Comparison of ENCODE assay signal across 8 mouse cellular contexts in the genomic region with DNA sequence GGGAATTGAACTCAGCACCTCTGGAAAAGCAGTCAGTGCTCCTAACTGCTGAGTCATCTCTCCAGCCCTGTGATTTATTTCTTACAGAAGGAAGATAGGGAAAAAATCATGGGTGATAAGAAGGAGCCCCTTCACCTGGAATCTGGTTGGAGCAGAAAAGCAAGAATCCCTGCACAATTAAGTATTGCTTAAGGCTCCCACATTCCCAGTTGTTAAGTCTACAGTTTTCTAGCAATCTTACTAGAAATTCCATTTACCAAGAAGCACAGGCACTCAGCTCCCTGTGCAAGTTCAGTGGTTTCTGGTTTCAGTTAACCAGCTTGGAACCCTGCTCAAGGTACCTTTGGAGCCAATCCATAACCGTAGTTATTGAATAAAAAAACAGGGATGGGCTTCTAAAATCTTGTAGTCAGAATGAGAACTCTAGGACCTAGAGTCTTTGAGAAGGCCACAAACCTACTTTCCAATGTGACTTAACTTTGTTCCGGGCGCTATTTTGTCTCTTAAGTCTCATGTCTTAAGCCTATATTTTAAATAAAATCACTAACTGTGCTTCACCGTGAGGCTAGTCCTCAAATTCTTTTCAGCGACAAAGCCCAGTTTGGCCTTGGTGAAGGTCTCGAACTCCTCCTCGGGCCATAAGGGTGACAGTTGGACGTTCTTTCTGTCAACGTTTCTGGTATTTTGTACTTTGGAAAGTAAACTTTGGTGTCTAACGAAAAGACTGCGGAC. TPM values are rescaled to one million over a fixed set of nuclear protein-coding genes. Genes with fewer than 3 reads are reported as not detected.
DNase-seq lines count a peak whose midpoint lies in the region; ATAC-seq and TF ChIP-seq lines count a peak whose summit lies in the region.

No protein-coding gene starts in this region.

- no peaks in the 10 kb centered on the region for H3K9me3 ChIP-seq in lung, postnatal 0 days (ENCODE audit: low read length)
- no peaks in the 10 kb centered on the region for H3K9me3 ChIP-seq in forebrain, embryonic 10.5 days
- H3K9me3 ChIP-seq in limb, embryonic 11.5 days (ENCODE audit: control insufficient read depth, low read length) = no peaks in the 10 kb centered on the region
- no peaks in the 10 kb centered on the region for H3K9me3 ChIP-seq in stomach, embryonic 14.5 days (ENCODE audit: control insufficient read depth, low read depth, low read length)

- H3K4me3 ChIP-seq in lung, postnatal 0 days (ENCODE audit: low read depth, low read length) = peak overlapping the region; percentile 45; the same call in 1 of the 2 replicates
- H3K4me3 ChIP-seq in forebrain, embryonic 10.5 days = peak overlapping the region; percentile 64
- peak overlapping the region; percentile 46 for H3K4me3 ChIP-seq in limb, embryonic 11.5 days (ENCODE audit: low read depth, low read length)
- H3K4me3 ChIP-seq in stomach, embryonic 14.5 days (ENCODE audit: low read depth, low read length) = peak overlapping the region; percentile 49

- peak; percentile 74 for DNase-seq in lung, postnatal 0 days (ENCODE audit: low spot score)
- DNase-seq in lung, postnatal 14 days = no peak
- DNase-seq in forebrain, embryonic 10.5 days (ENCODE audit: extremely low spot score, low spot score) = no peak
- DNase-seq in limb, embryonic 11.5 days (ENCODE audit: low spot score) = no peak
- DNase-seq in adrenal gland, adult 2 months = no peak
- no peak for DNase-seq in embryo, embryonic 10.5 days (ENCODE audit: low spot score)

- 23% methylated on average over 11 of the region's 11 CpGs for WGBS in lung, postnatal 0 days
- WGBS in forebrain, embryonic 10.5 days = 39% methylated on average over 11 of the region's 11 CpGs
- WGBS in limb, embryonic 11.5 days = 42% methylated on average over 11 of the region's 11 CpGs
- 29% methylated on average over 11 of the region's 11 CpGs for WGBS in stomach, embryonic 14.5 days

- H3K27ac ChIP-seq in lung, postnatal 0 days (ENCODE audit: low read length) = peak overlapping the region; percentile 92
- H3K27ac ChIP-seq in forebrain, embryonic 10.5 days = peak overlapping the region; percentile 46; the same call in 1 of the 2 replicates
- H3K27ac ChIP-seq in limb, embryonic 11.5 days (replicated peaks; ENCODE audit: low read depth, low read length) = no peak overlapping the region
- H3K27ac ChIP-seq in stomach, embryonic 14.5 days (ENCODE audit: low read length) = peak overlapping the region; percentile 52; the same call in 1 of the 2 replicates

- TF ChIP-seq EP300 in lung, postnatal 0 days (IDR thresholded peaks at IDR 0.05) = peak; percentile 44; the same call in 1 of the 2 replicates

- no peaks in the 10 kb centered on the region for H3K4me1 ChIP-seq in lung, postnatal 0 days (ENCODE audit: insufficient read depth, low read depth, low read length)
- H3K4me1 ChIP-seq in forebrain, embryonic 10.5 days = peaks cover 22% of the 10 kb centered on the region
- H3K4me1 ChIP-seq in limb, embryonic 11.5 days (ENCODE audit: control insufficient read depth, insufficient read depth, low read length) = 0 out of 2 replicates have a peak, but pooled peaks cover 2% of the 10 kb centered on the region
- peaks cover 4% of the 10 kb centered on the region; the same call in 1 of the 2 replicates for H3K4me1 ChIP-seq in stomach, embryonic 14.5 days (ENCODE audit: control insufficient read depth, insufficient read depth, low read length)

- no peaks in the 10 kb centered on the region for H3K27me3 ChIP-seq in lung, postnatal 0 days (replicated peaks; ENCODE audit: insufficient read depth, low read length)
- H3K27me3 ChIP-seq in forebrain, embryonic 10.5 days (ENCODE audit: poor library complexity, severe bottlenecking) = peaks cover 12% of the 10 kb centered on the region
- no peaks in the 10 kb centered on the region for H3K27me3 ChIP-seq in limb, embryonic 11.5 days (ENCODE audit: control insufficient read depth, insufficient read depth, low read length)
- H3K27me3 ChIP-seq in stomach, embryonic 14.5 days (ENCODE audit: control insufficient read depth, insufficient read depth, low read length) = no peaks in the 10 kb centered on the region

- ATAC-seq in lung, postnatal 0 days = no peak
- no peak for ATAC-seq in limb, embryonic 11.5 days (ENCODE audit: insufficient number of reproducible peaks, low FRiP score, low TSS enrichment, low read depth)
- no peak for ATAC-seq in stomach, embryonic 14.5 days (ENCODE audit: insufficient number of reproducible peaks, insufficient read depth, low FRiP score, low read depth)
- ATAC-seq in activated CD4-positive, CD25-positive, alpha-beta regulatory T cell, adult 4 months = no peak

- no peak for TF ChIP-seq CTCF in lung, postnatal 0 days (IDR thresholded peaks at IDR 0.05)

- H3K9ac ChIP-seq in lung, postnatal 0 days (replicated peaks; ENCODE audit: low read depth) = no peak overlapping the region; the same call in 1 of the 2 replicates
- no peak overlapping the region for H3K9ac ChIP-seq in limb, embryonic 11.5 days (ENCODE audit: low read length)
- H3K9ac ChIP-seq in stomach, embryonic 14.5 days (replicated peaks; ENCODE audit: low read depth, low read length) = no peak overlapping the region

- H3K36me3 ChIP-seq in lung, postnatal 0 days (ENCODE audit: insufficient read depth, low read length) = no peaks in the 10 kb centered on the region
- no peaks in the 10 kb centered on the region for H3K36me3 ChIP-seq in forebrain, embryonic 10.5 days (replicated peaks)
- H3K36me3 ChIP-seq in limb, embryonic 11.5 days (ENCODE audit: control insufficient read depth, insufficient read depth, low read length) = no peaks in the 10 kb centered on the region
- no peaks in the 10 kb centered on the region for H3K36me3 ChIP-seq in stomach, embryonic 14.5 days (ENCODE audit: control insufficient read depth, insufficient read depth, low read length)

- peak overlapping the region; percentile 62 for H3K4me2 ChIP-seq in lung, postnatal 0 days (replicated peaks; ENCODE audit: low read depth, low read length)
- H3K4me2 ChIP-seq in limb, embryonic 11.5 days (ENCODE audit: low read depth, severe bottlenecking) = peak overlapping the region; percentile 77
- H3K4me2 ChIP-seq in stomach, embryonic 14.5 days (replicated peaks; ENCODE audit: low read depth, low read length) = peak overlapping the region; percentile 80

RNA-seq across cellular contexts. Expression of gene Gm2a, which starts 1.0 kb away (rescaled TPM):
- polyA plus RNA-seq in lung, postnatal 0 days (2015; fragmentation: Nextera tagmentation; extraction: Ambion mirVana) = 23.6 and 26.6 TPM in 2 replicates
- 7.2 and 7.8 TPM in 2 replicates for polyA plus RNA-seq in forebrain, embryonic 10.5 days (2016; fragmentation: Nextera tagmentation; extraction: Ambion mirVana)
- polyA plus RNA-seq in limb, embryonic 11.5 days (2014; fragmentation: Nextera tagmentation; extraction: Ambion mirVana) = 9.0 TPM in 2 replicates
- polyA plus RNA-seq in stomach, embryonic 14.5 days (2014; fragmentation: Nextera tagmentation; extraction: Ambion mirVana) = 23.3 and 25.2 TPM in 2 replicates
- 100 to 1,000 TPM; 232 to 283 TPM for total RNA-seq in adrenal gland, adult 2 months (2021)
- 146 and 187 TPM in 2 replicates for polyA plus RNA-seq in adrenal gland, adult 2 months (2012; rRNA removed)
- 100 to 1,000 TPM; 152 to 191 TPM for polyA plus RNA-seq in activated CD4-positive, CD25-positive, alpha-beta regulatory T cell, adult 4 months (2017; shearing (Covaris generic))

RNA-seq across cellular contexts. Expression of gene Ccdc69, which starts 19.0 kb away (rescaled TPM):
- polyA plus RNA-seq in lung, postnatal 0 days (2015; fragmentation: Nextera tagmentation; extraction: Ambion mirVana) = 1.4 and 1.8 TPM in 2 replicates
- polyA plus RNA-seq in forebrain, embryonic 10.5 days (2016; fragmentation: Nextera tagmentation; extraction: Ambion mirVana) = 0.25 and 0.73 TPM in 2 replicates
- 0.23 and 0.88 TPM in 2 replicates for polyA plus RNA-seq in limb, embryonic 11.5 days (2014; fragmentation: Nextera tagmentation; extraction: Ambion mirVana)
- 1.8 and 3.2 TPM in 2 replicates for polyA plus RNA-seq in stomach, embryonic 14.5 days (2014; fragmentation: Nextera tagmentation; extraction: Ambion mirVana)
- total RNA-seq in adrenal gland, adult 2 months (2021) = 10 to 100 TPM in 1 of 2 experiments, 1 to 10 TPM in 1; 9.5 to 14.8 TPM
- polyA plus RNA-seq in adrenal gland, adult 2 months (2012; rRNA removed) = 1.9 and 2.1 TPM in 2 replicates
- polyA plus RNA-seq in activated CD4-positive, CD25-positive, alpha-beta regulatory T cell, adult 4 months (2017; shearing (Covaris generic)) = 10 to 100 TPM; 78.6 to 85.9 TPM

RNA-seq across cellular contexts. Expression of gene Slc36a3, which starts 54.6 kb away (rescaled TPM):
- 0.07 TPM in 1 of 2 replicates, not detected in the other for polyA plus RNA-seq in lung, postnatal 0 days (2015; fragmentation: Nextera tagmentation; extraction: Ambion mirVana)
- not detected in 2 replicates for polyA plus RNA-seq in forebrain, embryonic 10.5 days (2016; fragmentation: Nextera tagmentation; extraction: Ambion mirVana)
- polyA plus RNA-seq in limb, embryonic 11.5 days (2014; fragmentation: Nextera tagmentation; extraction: Ambion mirVana) = not detected in 2 replicates
- polyA plus RNA-seq in stomach, embryonic 14.5 days (2014; fragmentation: Nextera tagmentation; extraction: Ambion mirVana) = not detected in 2 replicates
- not detected for total RNA-seq in adrenal gland, adult 2 months (2021)
- polyA plus RNA-seq in adrenal gland, adult 2 months (2012; rRNA removed) = 0.16 TPM in 1 of 2 replicates, not detected in the other
- polyA plus RNA-seq in activated CD4-positive, CD25-positive, alpha-beta regulatory T cell, adult 4 months (2017; shearing (Covaris generic)) = 1 to 10 TPM in 1 of 2 experiments, under 1 TPM in 1; 0.36 to 1.2 TPM

Comparison
In these comparisons a context has a peak if more than half of its experiments do, and no peak if none do; other contexts are left out.
1. RNA of gene Ccdc69, which starts 19.0 kb away (polyA plus RNA-seq): 78.6 to 85.9 TPM in activated CD4-positive, CD25-positive, alpha-beta regulatory T cell, adult 4 months; 1.9 to 2.1 TPM in adrenal gland, adult 2 months, 1.8 to 3.2 TPM in stomach, embryonic 14.5 days, 1.4 to 1.8 TPM in lung, postnatal 0 days, 0.23 to 0.88 TPM in limb, embryonic 11.5 days and 0.25 to 0.73 TPM in forebrain, embryonic 10.5 days; every median in the first group is over 10 times any median in the second.
2. Peak in every context shown above with its lines, with median percentiles within 50 percentile points of each other: H3K4me2 ChIP-seq and H3K4me3 ChIP-seq.